Mouse (Mus musculus) heart, embryonic 15.5 days (tissue): ENCODE data around the gene Dnah2. TPM values are rescaled to one million over a fixed set of nuclear protein-coding genes. Genes with fewer than 3 reads are reported as not detected.

ENCODE experiments used
- ATAC-seq: fragments of 200-750 bp; cut with Nextera tagmentation; replicated peaks from 2 replicates; pipeline ENCODE4 v1.8.0; 2017; ENCODE audit warnings: low read depth, moderate TSS enrichment; ENCODE audit not compliant: insufficient number of reproducible peaks, insufficient read depth, low FRiP score
- H3K27ac ChIP-seq: fragments of 300-500 bp; sonication (generic); 2 replicates; pipeline ENCODE4 v1.5.1; 2015; ENCODE audit warnings: mild to moderate bottlenecking, inconsistent platforms
- H3K27me3 ChIP-seq: fragments of 300-500 bp; sonication (generic); 2 replicates; pipeline ENCODE4 v1.6.1; 2015; ENCODE audit warnings: inconsistent platforms
- H3K36me3 ChIP-seq: fragments of 300-500 bp; sonication (generic); 2 replicates; pipeline ENCODE4 v1.6.1; 2015; ENCODE audit warnings: mild to moderate bottlenecking, inconsistent platforms
- H3K4me1 ChIP-seq: fragments of 300-500 bp; sonication (generic); replicated peaks from 2 replicates; pipeline ENCODE4 v1.6.1; 2015; ENCODE audit warnings: inconsistent platforms
- H3K4me2 ChIP-seq: fragments of 300-500 bp; sonication (generic); 2 replicates; pipeline ENCODE4 v1.6.1; 2015; ENCODE audit warnings: inconsistent platforms, mild to moderate bottlenecking, moderate library complexity
- H3K4me3 ChIP-seq: fragments of 300-500 bp; sonication (generic); 2 replicates; pipeline ENCODE4 v1.5.1; 2015; ENCODE audit warnings: mild to moderate bottlenecking, inconsistent platforms
- H3K9ac ChIP-seq: fragments of 300-500 bp; sonication (generic); 2 replicates; pipeline ENCODE4 v1.6.1; 2015; ENCODE audit warnings: mild to moderate bottlenecking, inconsistent platforms
- H3K9me3 ChIP-seq: fragments of 300-500 bp; sonication (generic); replicated peaks from 2 replicates; pipeline ENCODE4 v1.6.1; 2016; ENCODE audit warnings: inconsistent platforms
- WGBS: fragments of 180-500 bp; shearing (Covaris S2); methylation state at CpG from one replicate; pipeline ENCODE4 v1.1.7; 2015; ENCODE audit warnings: mixed read lengths; 5-methylcytosine and 5-hydroxymethylcytosine counted together
- polyA plus RNA-seq: library from polyadenylated mRNA; unstranded; fragments of >200 nt; fragmentation: Nextera tagmentation; extraction: Ambion mirVana; gene quantifications from 2 replicates; pipeline ENCODE4 v1.2.1, GENCODE M21; 2015

Gene Dnah2
- polyA plus RNA-seq, 1 experiment from 2014 or later = 0.21 TPM

- H3K4me2 ChIP-seq = peak overlapping the region; percentile 97
- 0 out of 2 replicates have a peak, but pooled peaks have one; percentile 5 for ATAC-seq
- H3K36me3 ChIP-seq = peaks cover 9% of the 10 kb centered on the region; the same call in 1 of the 2 replicates
- H3K27me3 ChIP-seq = peaks cover 6% of the 10 kb centered on the region; the same call in 1 of the 2 replicates
- no peaks in the 10 kb centered on the region for H3K9me3 ChIP-seq
- H3K4me1 ChIP-seq = peaks cover 40% of the 10 kb centered on the region
- peak overlapping the region; percentile 73 for H3K4me3 ChIP-seq
- H3K27ac ChIP-seq = peak overlapping the region; percentile 97
- H3K9ac ChIP-seq = no peak overlapping the region
- WGBS = 32% methylated on average over 16 of the region's 16 CpGs
Measured at GRCm38 (mm10) chr11:69560896-69561854, 12.3 kb upstream of the Dnah2 start.

GRCm38 (mm10) chr11:69559851-69560765, 11.2 kb upstream of the Dnah2 start, which contains the start of gene Efnb3:
TSS of gene Efnb3 (minus strand) at chr11:69560205.
- 2% methylated on average over 51 of the region's 59 CpGs for WGBS
- ATAC-seq = peak; percentile 44
- Histone ChIP-seq H3K27me3 (peaks cover 8% of the 10 kb centered on the region; the same call in 1 of the 2 replicates), H3K4me1 (peaks cover 40% of the 10 kb centered on the region), H3K36me3 (peaks cover 13% of the 10 kb centered on the region; the same call in 1 of the 2 replicates), H3K9me3 (no peaks in the 10 kb centered on the region), H3K27ac (peak within 1 kb of the TSS; percentile 97), H3K9ac (peak within 1 kb of the TSS; percentile 88), H3K4me3 (peak within 1 kb of the TSS; percentile 73), H3K4me2 (peak within 1 kb of the TSS; percentile 97)

GRCm38 (mm10) chr11:69559183-69559582, 10.3 kb upstream of the Dnah2 start:
- peak; percentile 76 for ATAC-seq
- H3K4me3 ChIP-seq = peak overlapping the region; percentile 73
- H3K4me1 ChIP-seq = peaks cover 40% of the 10 kb centered on the region
- peak overlapping the region; percentile 97 for H3K27ac ChIP-seq
- H3K9ac ChIP-seq = peak overlapping the region; percentile 88
- peak overlapping the region; percentile 97 for H3K4me2 ChIP-seq
- peaks cover 13% of the 10 kb centered on the region; the same call in 1 of the 2 replicates for H3K36me3 ChIP-seq
- 6% methylated on average over 5 of the region's 5 CpGs for WGBS
- no peaks in the 10 kb centered on the region for H3K9me3 ChIP-seq
- H3K27me3 ChIP-seq = peaks cover 8% of the 10 kb centered on the region; the same call in 1 of the 2 replicates

GRCm38 (mm10) chr11:69558756-69559155, 9.8 kb upstream of the Dnah2 start:
- H3K4me3 ChIP-seq = peak overlapping the region; percentile 73
- H3K27me3 ChIP-seq = peaks cover 8% of the 10 kb centered on the region; the same call in 1 of the 2 replicates
- H3K36me3 ChIP-seq = peaks cover 13% of the 10 kb centered on the region; the same call in 1 of the 2 replicates
- H3K4me2 ChIP-seq = peak overlapping the region; percentile 97
- H3K9me3 ChIP-seq = no peaks in the 10 kb centered on the region
- WGBS = 11% methylated on average over 6 of the region's 6 CpGs
- H3K9ac ChIP-seq = peak overlapping the region; percentile 88
- ATAC-seq = no peak
- H3K27ac ChIP-seq = peak overlapping the region; percentile 97
- H3K4me1 ChIP-seq = peaks cover 40% of the 10 kb centered on the region

GRCm38 (mm10) chr11:69557381-69557958, 8.6 kb upstream of the Dnah2 start:
- Histone ChIP-seq H3K36me3 (peaks cover 11% of the 10 kb centered on the region; the same call in 1 of the 2 replicates), H3K4me3 (no peak overlapping the region), H3K4me1 (peaks cover 40% of the 10 kb centered on the region), H3K27ac (no peak overlapping the region), H3K9me3 (no peaks in the 10 kb centered on the region), H3K4me2 (0 out of 2 replicates have a peak overlapping the region, but pooled peaks have one; percentile 97), H3K9ac (0 out of 2 replicates have a peak overlapping the region, but pooled peaks have one; percentile 0), H3K27me3 (peaks cover 11% of the 10 kb centered on the region; the same call in 1 of the 2 replicates)
- 45% methylated on average over 14 of the region's 14 CpGs for WGBS
- ATAC-seq = no peak

GRCm38 (mm10) chr11:69554539-69555140, 5.7 kb upstream of the Dnah2 start:
- Histone ChIP-seq H3K4me1 (peaks cover 14% of the 10 kb centered on the region), H3K27ac (no peak overlapping the region), H3K9ac (no peak overlapping the region), H3K27me3 (peaks cover 11% of the 10 kb centered on the region; the same call in 1 of the 2 replicates), H3K9me3 (no peaks in the 10 kb centered on the region), H3K36me3 (peaks cover 4% of the 10 kb centered on the region; the same call in 1 of the 2 replicates), H3K4me3 (no peak overlapping the region), H3K4me2 (no peak overlapping the region)
- ATAC-seq = no peak
- 62% methylated on average over 5 of the region's 5 CpGs for WGBS

GRCm38 (mm10) chr11:69553341-69553721, 4.4 kb upstream of the Dnah2 start:
- ATAC-seq = no peak; the same call in 1 of the 2 replicates
- Histone ChIP-seq H3K4me1 (peaks cover 8% of the 10 kb centered on the region), H3K4me3 (no peak overlapping the region), H3K9ac (no peak overlapping the region), H3K4me2 (no peak overlapping the region), H3K27ac (no peak overlapping the region), H3K9me3 (no peaks in the 10 kb centered on the region), H3K27me3 (peaks cover 17% of the 10 kb centered on the region; the same call in 1 of the 2 replicates), H3K36me3 (peaks cover 4% of the 10 kb centered on the region; the same call in 1 of the 2 replicates)
- 18% methylated on average over 2 of the region's 2 CpGs for WGBS

- Histone ChIP-seq H3K9ac (no peak overlapping the region), H3K27me3 (peaks cover 15% of the 10 kb centered on the region; the same call in 1 of the 2 replicates), H3K9me3 (no peaks in the 10 kb centered on the region), H3K27ac (no peak overlapping the region), H3K4me3 (no peak overlapping the region), H3K36me3 (peaks cover 4% of the 10 kb centered on the region; the same call in 1 of the 2 replicates), H3K4me2 (no peak overlapping the region), H3K4me1 (peaks cover 3% of the 10 kb centered on the region)
- WGBS = 30% methylated on average over 14 of the region's 14 CpGs
- no peak; the same call in 1 of the 2 replicates for ATAC-seq
Measured at GRCm38 (mm10) chr11:69552622-69553340, 3.9 kb upstream of the Dnah2 start.

- Histone ChIP-seq H3K4me3 (no peak overlapping the region), H3K36me3 (peaks cover 4% of the 10 kb centered on the region; the same call in 1 of the 2 replicates), H3K9me3 (no peaks in the 10 kb centered on the region), H3K4me2 (no peak overlapping the region), H3K27me3 (0 out of 2 replicates have a peak, but pooled peaks cover 12% of the 10 kb centered on the region), H3K4me1 (peaks cover 13% of the 10 kb centered on the region), H3K27ac (no peak overlapping the region), H3K9ac (no peak overlapping the region)
- ATAC-seq = no peak
- WGBS = 74% methylated on average over 4 of the region's 4 CpGs
Measured at GRCm38 (mm10) chr11:69551310-69551709, 2.4 kb upstream of the Dnah2 start.
